Mouse (Mus musculus) kidney, adult 2 months (tissue): Measurements from ENCODE around the gene Gpr141. TPM values are rescaled to one million over a fixed set of nuclear protein-coding genes. Genes with fewer than 3 reads are reported as not detected.

Source experiments
- DNase-seq: peaks from one replicate; pipeline ENCODE4 v3.0.0; 2021
- H3K27ac ChIP-seq: fragments of 200-500 bp; 2 replicates; pipeline ENCODE4 v1.5.1; 2012; ENCODE audit warnings: low read depth, low read length, control low read depth, inconsistent platforms; ENCODE audit not compliant: insufficient read depth
- H3K27me3 ChIP-seq: fragments of 200-500 bp; replicated peaks from 2 replicates; pipeline ENCODE4 v1.6.1; 2012; ENCODE audit warnings: mild to moderate bottlenecking, moderate library complexity, low read length, inconsistent platforms; ENCODE audit not compliant: control insufficient read depth, insufficient read depth
- H3K36me3 ChIP-seq: fragments of 200-500 bp; 2 replicates; pipeline ENCODE4 v1.6.1; 2012; ENCODE audit warnings: mild to moderate bottlenecking, moderate library complexity, low read length, inconsistent platforms; ENCODE audit not compliant: control insufficient read depth, insufficient read depth
- H3K4me1 ChIP-seq: fragments of 200-500 bp; 2 replicates; pipeline ENCODE4 v1.6.1; 2011; ENCODE audit warnings: low read length; ENCODE audit not compliant: control insufficient read depth, insufficient read depth
- H3K4me3 ChIP-seq: fragments of 200-500 bp; 2 replicates; pipeline ENCODE4 v1.5.1; 2011; ENCODE audit warnings: mild to moderate bottlenecking, low read depth, low read length, control low read depth; ENCODE audit not compliant: insufficient read depth
- CTCF ChIP-seq: fragments of 200-500 bp; conservative IDR thresholded peaks from 2 replicates; pipeline ENCODE4 v1.5.1; 2011; ENCODE audit warnings: low read depth, mild to moderate bottlenecking, control low read depth, low read length, moderate library complexity, mixed read lengths; ENCODE audit not compliant: insufficient read depth, insufficient read length
- POLR2A ChIP-seq: fragments of 200-500 bp; IDR thresholded peaks from one replicate; pipeline ENCODE4 v1.6.1; 2011; ENCODE audit warnings: low read depth, low read length, control low read depth
- WGBS: fragments of 180-500 bp; shearing (Covaris S2); methylation state at CpG from one replicate; pipeline ENCODE4 v1.1.7; 2018; 5-methylcytosine and 5-hydroxymethylcytosine counted together
- polyA plus RNA-seq: library from polyadenylated mRNA; depleted of rRNA; stranded (reverse); fragments of >200 nt; gene quantifications from 2 replicates; pipeline ENCODE4 v1.2.3, GENCODE M21; 2012; rRNA removed

Gpr141 gene
- polyA plus RNA-seq, 1 experiment, result 0.05 TPM

DNA sequence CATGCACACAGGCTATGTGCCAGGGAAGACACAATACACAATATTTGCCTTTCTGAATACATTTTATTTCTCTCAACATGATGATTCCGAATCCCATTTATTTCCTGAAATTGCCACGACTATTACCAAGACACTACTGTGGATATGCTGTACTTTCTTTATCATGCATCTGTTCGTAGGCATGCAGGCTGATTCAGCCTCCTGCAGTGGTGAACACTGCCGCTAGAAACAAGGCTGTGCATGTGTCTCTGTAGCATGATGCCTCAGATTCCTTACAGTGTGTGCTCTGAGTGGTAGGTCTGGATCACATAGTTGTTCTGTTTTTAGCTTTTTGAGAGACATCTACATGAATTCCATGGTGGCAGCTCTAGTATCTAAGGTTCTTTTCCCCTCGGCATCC is 89.5 kb downstream of the Gpr141 start:
- Histone ChIP-seq H3K36me3 (no peaks in the 10 kb centered on the region), H3K4me3 (no peak overlapping the region), H3K27me3 (no peaks in the 10 kb centered on the region), H3K4me1 (no peaks in the 10 kb centered on the region), H3K27ac (no peak overlapping the region)
- no peak for DNase-seq
- TF ChIP-seq CTCF, result no peak
- WGBS, result 89% methylated on average over 5 of the region's 5 CpGs

DNA sequence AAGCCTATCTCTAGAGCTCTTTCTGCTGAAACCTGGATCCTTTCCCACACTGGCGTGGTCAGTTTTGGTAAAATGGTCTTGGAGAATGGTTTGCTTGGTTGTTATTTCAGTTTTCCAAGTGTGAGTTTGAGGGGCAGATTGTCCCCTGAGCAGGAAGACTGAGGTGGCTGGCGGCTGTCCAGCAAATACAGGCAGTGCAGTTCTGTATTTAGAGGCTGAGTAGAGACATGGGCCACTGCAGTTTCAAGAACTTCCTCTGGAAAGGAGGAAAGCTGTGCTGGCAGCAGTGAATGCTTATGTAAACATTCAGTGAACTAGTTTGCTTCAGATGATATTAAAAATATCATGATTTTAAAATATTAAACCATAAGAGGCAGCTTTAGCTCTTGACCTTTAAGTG is 93.2 kb downstream of the Gpr141 start:
- Histone ChIP-seq H3K27me3 (no peaks in the 10 kb centered on the region), H3K27ac (no peak overlapping the region), H3K4me3 (no peak overlapping the region), H3K36me3 (no peaks in the 10 kb centered on the region), H3K4me1 (no peaks in the 10 kb centered on the region)
- TF ChIP-seq CTCF (no peak), POLR2A (no peak)
- 63% methylated on average over 2 of the region's 2 CpGs for WGBS
- DNase-seq, result peak; percentile 2

DNA sequence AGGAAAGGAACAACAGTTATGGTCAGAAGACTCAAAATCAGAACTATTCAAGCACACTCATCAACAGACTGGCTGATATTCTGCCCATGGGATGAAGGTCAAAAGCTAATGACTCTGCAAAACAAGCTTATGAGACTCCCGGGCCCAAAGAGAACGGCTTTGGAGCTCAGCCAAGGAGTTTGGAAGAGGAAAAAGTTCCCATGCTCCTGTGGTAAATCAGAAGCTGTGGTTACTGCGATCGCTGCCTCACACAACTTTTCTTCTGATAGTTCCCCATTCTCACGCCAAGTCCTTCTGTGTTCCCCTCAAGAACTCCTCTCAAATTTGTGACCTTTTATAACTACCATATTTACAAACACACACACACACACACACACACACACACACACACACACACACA is 105.1 kb downstream of the Gpr141 start:
- Histone ChIP-seq H3K27me3 (no peaks in the 10 kb centered on the region), H3K27ac (no peak overlapping the region), H3K4me3 (no peak overlapping the region), H3K36me3 (no peaks in the 10 kb centered on the region), H3K4me1 (no peaks in the 10 kb centered on the region)
- DNase-seq, result peak; percentile 10
- no peak for TF ChIP-seq CTCF
- no peak for TF ChIP-seq POLR2A
- WGBS, result 49% methylated on average over 5 of the region's 5 CpGs

DNA sequence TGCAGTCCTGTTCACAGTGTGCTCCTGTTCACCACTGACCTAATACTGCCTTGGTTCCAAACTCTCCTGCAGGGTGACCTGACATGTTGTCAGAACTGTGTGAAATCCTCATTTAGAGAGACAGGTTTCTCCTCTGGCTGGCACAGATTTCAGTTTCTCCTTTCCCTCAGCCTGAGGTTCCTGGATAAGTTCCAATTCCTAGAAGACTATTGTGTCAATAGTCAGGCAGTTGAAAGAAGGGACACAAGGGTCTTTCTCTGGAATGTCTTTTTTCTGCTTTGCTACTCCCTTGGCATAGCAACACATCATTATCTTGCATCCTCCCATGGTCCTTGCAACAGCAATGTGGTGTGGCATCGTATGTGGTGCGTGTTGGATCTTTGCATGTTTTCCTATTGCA is 106.9 kb downstream of the Gpr141 start:
- Histone ChIP-seq H3K27me3 (no peaks in the 10 kb centered on the region), H3K4me1 (no peaks in the 10 kb centered on the region), H3K4me3 (no peak overlapping the region), H3K27ac (no peak overlapping the region), H3K36me3 (no peaks in the 10 kb centered on the region)
- TF ChIP-seq CTCF, result no peak
- DNase-seq, result no peak
- 87% methylated on average over 2 of the region's 2 CpGs for WGBS

DNA sequence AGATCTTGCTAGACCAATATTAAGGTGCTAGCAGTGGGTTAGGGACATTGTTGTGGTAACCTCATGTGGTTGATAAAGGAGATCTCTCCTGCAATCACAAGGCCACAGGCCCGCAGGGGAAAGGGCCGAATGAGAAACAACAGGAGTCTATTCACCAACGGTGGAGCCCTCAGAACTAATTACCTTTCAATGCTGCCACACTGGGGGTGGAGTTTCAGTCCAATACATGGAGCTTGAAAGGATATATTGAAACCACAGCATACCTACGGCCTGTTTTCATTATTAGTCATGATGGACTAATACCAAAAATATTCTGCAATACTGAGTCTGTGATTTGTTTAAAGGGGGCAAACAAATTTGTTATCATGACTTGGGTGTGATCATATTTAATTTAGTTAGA is 120.3 kb downstream of the Gpr141 start:
- no peaks in the 10 kb centered on the region for H3K27me3 ChIP-seq
- TF ChIP-seq POLR2A (no peak), CTCF (no peak)

DNA sequence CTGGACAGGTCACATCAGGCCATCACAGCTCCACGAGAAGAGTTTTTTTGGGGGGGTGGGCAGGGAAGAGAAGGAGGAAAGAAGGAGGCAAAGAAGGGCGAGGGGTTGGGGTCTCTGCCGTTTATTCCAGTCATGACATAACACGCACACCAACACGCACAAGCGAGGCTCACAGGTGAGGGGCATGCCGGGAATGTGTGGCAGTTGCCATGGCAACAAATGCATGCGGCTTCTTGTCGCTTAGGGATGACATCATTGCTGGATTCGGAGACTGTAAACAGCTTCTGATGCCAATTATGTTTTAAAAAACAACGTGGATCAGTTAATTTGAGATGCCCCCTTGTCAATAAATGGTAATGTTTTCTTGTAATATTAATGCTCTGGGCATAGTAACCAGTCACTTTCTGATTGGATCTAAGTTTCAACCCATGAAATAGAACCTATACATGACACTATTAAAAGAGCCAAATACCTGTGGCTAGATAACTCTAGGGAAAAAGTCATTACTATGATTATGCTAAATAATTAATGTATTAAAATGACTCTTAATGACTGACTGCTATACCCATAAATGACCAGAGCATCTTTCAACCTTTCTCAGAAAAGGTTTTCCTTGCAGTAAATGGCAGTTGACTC is 122.5 kb downstream of the Gpr141 start:
- 69% methylated on average over 11 of the region's 11 CpGs for WGBS
- TF ChIP-seq POLR2A (no peak), CTCF (no peak)
- DNase-seq, result no peak
- no peak overlapping the region for H3K27ac ChIP-seq
- H3K36me3 ChIP-seq, result no peaks in the 10 kb centered on the region
- no peaks in the 10 kb centered on the region for H3K4me1 ChIP-seq
- H3K27me3 ChIP-seq, result no peaks in the 10 kb centered on the region
- no peak overlapping the region for H3K4me3 ChIP-seq

More for the DNA sequence above, 120.3 kb downstream of the Gpr141 start:
- DNase-seq, result no peak
- Histone ChIP-seq H3K4me3 (no peak overlapping the region), H3K27ac (no peak overlapping the region), H3K4me1 (no peaks in the 10 kb centered on the region), H3K36me3 (no peaks in the 10 kb centered on the region)
- 62% methylated on average over 4 of the region's 4 CpGs for WGBS

DNA sequence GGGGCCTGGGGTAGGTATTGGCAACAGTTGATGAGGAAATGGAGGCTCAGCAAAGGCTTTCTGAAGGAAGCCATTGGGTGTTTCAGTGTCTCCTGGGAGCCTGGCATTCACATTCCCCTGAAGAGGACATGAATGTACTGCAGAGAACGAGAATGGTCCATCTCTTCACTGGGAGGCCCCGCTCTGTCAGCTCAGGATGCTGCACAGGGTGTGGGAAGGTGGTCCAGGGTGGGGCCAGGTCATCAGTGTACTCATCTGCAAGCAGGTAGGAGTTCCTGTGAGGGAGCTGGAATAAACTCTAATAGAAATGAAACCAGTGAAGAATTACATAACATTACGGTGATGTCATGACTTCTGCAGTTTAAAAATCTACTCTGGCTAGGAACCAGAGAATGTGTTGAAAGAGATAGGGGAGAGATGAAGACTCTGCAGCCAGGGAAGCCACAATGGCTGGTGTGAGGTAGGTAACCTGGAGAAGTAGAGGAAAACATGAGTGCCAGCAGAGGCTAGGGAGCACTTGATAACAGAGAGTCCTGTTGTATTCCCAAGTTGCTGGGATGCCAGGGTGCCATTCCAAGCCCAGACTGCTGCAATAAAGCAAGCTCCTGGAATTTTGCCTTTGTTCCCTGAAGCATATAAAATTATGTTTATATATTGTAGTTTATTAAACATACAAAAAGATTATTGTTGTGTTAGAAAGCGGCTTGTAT is 123.2 kb downstream of the Gpr141 start:
- Histone ChIP-seq H3K4me1 (no peaks in the 10 kb centered on the region), H3K27me3 (no peaks in the 10 kb centered on the region), H3K27ac (no peak overlapping the region), H3K36me3 (no peaks in the 10 kb centered on the region), H3K4me3 (no peak overlapping the region)
- 86% methylated on average over 4 of the region's 4 CpGs for WGBS
- no peak for DNase-seq
- TF ChIP-seq POLR2A, result no peak
- TF ChIP-seq CTCF, result no peak

Other genes starting within 250 kb of the Gpr141 start
- gene Epdr1, start 204.3 kb downstream of the Gpr141 start, polyA plus RNA-seq, result 12.1 and 16.1 TPM in 2 replicates
- gene Sfrp4, start 201.2 kb downstream of the Gpr141 start, polyA plus RNA-seq, result 2.5 and 6.5 TPM in 2 replicates
- gene Nme8, start 126.5 kb downstream of the Gpr141 start, polyA plus RNA-seq, result not detected in 2 replicates